Mouse (Mus musculus) C2C12 (cell line): ENCODE measurements at regions not wholly inside any gene's neighbourhood (a gene's known extent, or its start where the extent isn't known, plus 50 kb on each side); places are given as distances from the start of the nearest gene placed in this dataset.

ENCODE experiments used
- CTCF ChIP-seq: IDR thresholded peaks from one replicate; pipeline ENCODE4 v1.5.1; 2011; ENCODE audit not compliant: control insufficient read depth, insufficient read depth, insufficient read length
- MYOD1 ChIP-seq: IDR thresholded peaks from one replicate; pipeline ENCODE4 v1.6.1; 2011; ENCODE audit warnings: low read depth; ENCODE audit not compliant: control insufficient read depth, insufficient read length

DNA sequence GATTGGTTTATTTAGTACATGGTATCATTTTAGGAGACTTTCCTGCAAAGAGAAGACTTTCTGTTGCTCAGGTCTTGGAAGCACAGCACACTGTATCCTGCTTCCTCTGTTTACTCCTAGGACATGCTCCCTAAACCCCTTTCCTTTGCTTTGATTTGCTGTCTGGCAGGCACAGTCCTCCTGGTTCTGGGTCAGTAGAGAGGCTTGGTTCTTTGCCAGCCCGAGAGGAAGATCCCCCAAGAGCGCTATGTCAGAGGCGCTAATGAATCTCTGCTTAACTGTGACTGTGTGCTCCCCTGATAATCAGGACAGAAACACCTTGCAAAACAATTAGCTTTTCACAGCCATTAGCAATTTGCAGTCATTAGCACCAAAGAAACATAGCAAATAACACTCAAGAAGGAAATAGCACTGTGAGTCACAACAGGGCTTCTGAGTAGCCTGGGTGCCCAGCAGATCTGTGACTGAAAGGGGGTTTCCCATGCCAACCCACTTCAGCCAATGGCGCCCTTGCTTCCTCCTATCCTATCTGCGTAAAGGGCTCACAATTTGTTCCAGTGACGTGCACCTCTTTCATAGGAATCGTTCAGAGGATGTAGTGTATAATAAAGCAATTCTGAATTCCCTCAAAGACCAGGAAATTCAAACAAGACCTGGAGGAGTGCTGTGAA is 145.5 kb downstream of the Gm815 start:
- TF ChIP-seq CTCF (no peak), MYOD1 (no peak)
